Mouse (Mus musculus) neural tube, embryonic 11.5 days (tissue): Measurements from ENCODE around the gene Spock1. TPM values are rescaled to one million over a fixed set of nuclear protein-coding genes. Genes with fewer than 3 reads are reported as not detected.

Source experiments
- ATAC-seq: fragments of 200-750 bp; cut with Nextera tagmentation; 2 replicates; pipeline ENCODE4 v1.8.0; 2017; ENCODE audit warnings: moderate number of reproducible peaks, mild to moderate bottlenecking, moderate TSS enrichment, moderate library complexity; ENCODE audit not compliant: insufficient read depth, low FRiP score, low TSS enrichment
- DNase-seq: peaks from one replicate; pipeline ENCODE4 v3.0.0-alpha.2; 2015; ENCODE audit warnings: low spot score
- H3K27ac ChIP-seq: fragments of 300-500 bp; sonication (generic); 2 replicates; pipeline ENCODE4 v1.5.1; 2014; ENCODE audit warnings: low read depth, mild to moderate bottlenecking, low read length
- H3K27me3 ChIP-seq: fragments of 300-500 bp; sonication (generic); 2 replicates; pipeline ENCODE4 v1.6.1; 2014; ENCODE audit warnings: mild to moderate bottlenecking, low read length, mixed read lengths; ENCODE audit not compliant: control insufficient read depth, insufficient read depth
- H3K36me3 ChIP-seq: fragments of 300-500 bp; sonication (generic); 2 replicates; pipeline ENCODE4 v1.6.1; 2014; ENCODE audit warnings: mild to moderate bottlenecking, low read length, moderate library complexity, mixed read lengths; ENCODE audit not compliant: control insufficient read depth, insufficient read depth
- H3K4me1 ChIP-seq: fragments of 300-500 bp; sonication (generic); 2 replicates; pipeline ENCODE4 v1.6.1; 2014; ENCODE audit warnings: low read length, mixed read lengths; ENCODE audit not compliant: control insufficient read depth, insufficient read depth
- H3K4me2 ChIP-seq: fragments of 300-500 bp; sonication (generic); 2 replicates; pipeline ENCODE4 v1.6.1; 2014; ENCODE audit warnings: low read depth, mild to moderate bottlenecking, moderate library complexity
- H3K4me3 ChIP-seq: fragments of 300-500 bp; sonication (generic); 2 replicates; pipeline ENCODE4 v1.5.1; 2014; ENCODE audit warnings: low read depth, low read length
- H3K9ac ChIP-seq: fragments of 300-500 bp; sonication (generic); 2 replicates; pipeline ENCODE4 v1.6.1; 2014; ENCODE audit warnings: mild to moderate bottlenecking, low read length
- H3K9me3 ChIP-seq: fragments of 300-500 bp; sonication (generic); 2 replicates; pipeline ENCODE4 v1.6.1; 2016; ENCODE audit warnings: low read length; ENCODE audit not compliant: control insufficient read depth
- WGBS: fragments of 180-500 bp; shearing (Covaris S2); extraction: QIAGEN DNeasy Blood & Tissue Kit; methylation state at CpG from one replicate; pipeline ENCODE4 v1.1.7; 2014; 5-methylcytosine and 5-hydroxymethylcytosine counted together
- polyA plus RNA-seq: library from polyadenylated mRNA; unstranded; fragments of >200 nt; fragmentation: Nextera tagmentation; extraction: Ambion mirVana; gene quantifications from 2 replicates; pipeline ENCODE4 v1.2.1, GENCODE M21; 2014

Gene Spock1
- polyA plus RNA-seq, 1 experiment from 2014 or later, result 23.3 TPM

- no peaks in the 10 kb centered on the region for H3K4me1 ChIP-seq
- H3K4me2 ChIP-seq, result no peak overlapping the region
- WGBS, result 86% methylated on average over 6 of the region's 6 CpGs
- H3K9me3 ChIP-seq, result no peaks in the 10 kb centered on the region
- no peak overlapping the region for H3K4me3 ChIP-seq
- H3K9ac ChIP-seq, result no peak overlapping the region
- no peaks in the 10 kb centered on the region for H3K27me3 ChIP-seq
- no peaks in the 10 kb centered on the region for H3K36me3 ChIP-seq
- H3K27ac ChIP-seq, result no peak overlapping the region
- no peak for ATAC-seq
- DNase-seq, result no peak
Measured at GRCm38 (mm10) chr13:57782107-57782561, 126.0 kb downstream of the Spock1 start.

DNA sequence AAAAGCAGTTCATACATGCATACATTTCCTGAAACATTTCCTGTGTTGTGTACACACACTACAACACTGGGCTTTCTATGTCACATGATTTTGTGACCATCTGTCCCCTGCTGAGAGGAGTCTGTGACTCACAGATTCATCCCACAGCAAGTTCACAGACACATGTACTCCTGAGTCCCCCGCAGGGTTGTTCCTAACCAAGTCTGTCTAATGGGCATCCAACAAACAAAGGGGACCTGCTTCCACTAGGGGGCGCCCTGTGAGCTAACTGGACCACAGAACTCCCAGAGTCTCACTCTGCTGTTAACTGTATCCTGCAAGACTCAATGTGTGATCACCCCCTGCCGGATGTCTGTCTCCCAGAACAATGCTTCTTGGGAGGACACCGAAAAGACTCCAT is 129.0 kb downstream of the Spock1 start:
- 83% methylated on average over 4 of the region's 4 CpGs for WGBS
- Histone ChIP-seq H3K9me3 (no peaks in the 10 kb centered on the region), H3K36me3 (no peaks in the 10 kb centered on the region), H3K4me1 (no peaks in the 10 kb centered on the region), H3K27ac (no peak overlapping the region), H3K27me3 (no peaks in the 10 kb centered on the region), H3K4me3 (no peak overlapping the region), H3K4me2 (no peak overlapping the region), H3K9ac (no peak overlapping the region)
- no peak for DNase-seq
- no peak for ATAC-seq

GRCm38 (mm10) chr13:57778524-57778923 is 129.6 kb downstream of the Spock1 start:
- no peaks in the 10 kb centered on the region for H3K9me3 ChIP-seq
- no peak overlapping the region for H3K4me3 ChIP-seq
- H3K9ac ChIP-seq, result no peak overlapping the region
- no peak for DNase-seq
- no peak overlapping the region for H3K4me2 ChIP-seq
- H3K4me1 ChIP-seq, result no peaks in the 10 kb centered on the region
- no peak overlapping the region for H3K27ac ChIP-seq
- H3K36me3 ChIP-seq, result no peaks in the 10 kb centered on the region
- no peak for ATAC-seq
- no peaks in the 10 kb centered on the region for H3K27me3 ChIP-seq
- 69% methylated on average over 3 of the region's 3 CpGs for WGBS

DNA sequence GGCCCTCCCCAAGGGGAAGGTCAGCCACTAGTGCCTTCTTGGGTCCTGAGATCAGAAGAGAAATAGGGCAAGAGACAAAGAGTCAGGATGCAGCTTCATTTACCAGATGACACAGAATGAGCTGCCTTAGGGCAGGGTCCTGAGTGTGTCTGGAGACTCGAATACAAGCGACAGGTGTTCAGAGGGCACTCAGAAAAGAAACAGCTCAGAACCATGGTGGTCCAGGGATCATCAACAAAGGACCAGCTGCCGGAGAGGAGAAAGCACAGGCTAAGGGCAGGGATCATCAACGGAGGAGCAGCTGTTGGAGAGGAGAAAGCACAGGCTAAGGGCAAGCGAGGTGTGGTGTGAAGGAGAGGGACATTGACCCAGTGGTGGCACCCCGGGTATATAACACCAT is 136.1 kb downstream of the Spock1 start:
- 73% methylated on average over 6 of the region's 6 CpGs for WGBS
- Histone ChIP-seq H3K36me3 (no peaks in the 10 kb centered on the region), H3K9me3 (no peaks in the 10 kb centered on the region), H3K4me3 (no peak overlapping the region), H3K9ac (no peak overlapping the region), H3K4me2 (no peak overlapping the region), H3K27me3 (no peaks in the 10 kb centered on the region), H3K4me1 (no peaks in the 10 kb centered on the region), H3K27ac (no peak overlapping the region)
- ATAC-seq, result no peak
- DNase-seq, result no peak

- no peaks in the 10 kb centered on the region for H3K4me1 ChIP-seq
- ATAC-seq, result no peak
- no peak overlapping the region for H3K9ac ChIP-seq
- DNase-seq, result no peak
- 68% methylated on average over 3 of the region's 3 CpGs for WGBS
- no peak overlapping the region for H3K27ac ChIP-seq
- H3K4me3 ChIP-seq, result no peak overlapping the region
- no peaks in the 10 kb centered on the region for H3K36me3 ChIP-seq
- H3K4me2 ChIP-seq, result no peak overlapping the region
- no peaks in the 10 kb centered on the region for H3K27me3 ChIP-seq
- no peaks in the 10 kb centered on the region for H3K9me3 ChIP-seq
Measured at GRCm38 (mm10) chr13:57766721-57767120, 141.4 kb downstream of the Spock1 start.

DNA sequence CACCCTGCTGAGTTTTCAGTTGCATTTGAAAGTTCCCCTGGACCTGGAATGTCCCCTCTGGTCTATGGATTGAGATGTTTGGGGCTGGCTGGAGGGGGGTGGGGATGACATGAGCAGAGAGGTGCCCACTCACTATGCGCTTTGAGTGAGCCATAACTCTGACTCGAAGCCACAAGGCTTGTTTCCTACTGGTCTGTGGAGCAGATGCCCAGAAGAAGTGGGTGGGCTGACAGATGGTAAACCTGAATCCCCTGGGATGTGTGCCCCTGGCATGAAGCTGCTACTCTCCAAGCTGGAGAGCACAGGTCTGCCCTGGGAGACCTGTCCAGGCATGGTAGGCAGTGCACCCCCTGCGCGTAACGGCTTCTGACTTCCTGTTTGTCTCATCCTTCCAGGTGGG is 147.0 kb downstream of the Spock1 start:
- H3K4me1 ChIP-seq, result no peaks in the 10 kb centered on the region
- no peak for DNase-seq
- H3K27ac ChIP-seq, result no peak overlapping the region
- 88% methylated on average over 5 of the region's 5 CpGs for WGBS
- H3K27me3 ChIP-seq, result no peaks in the 10 kb centered on the region
- no peak overlapping the region for H3K9ac ChIP-seq
- no peak for ATAC-seq
- no peak overlapping the region for H3K4me3 ChIP-seq
- H3K9me3 ChIP-seq, result no peaks in the 10 kb centered on the region
- H3K36me3 ChIP-seq, result no peaks in the 10 kb centered on the region
- no peak overlapping the region for H3K4me2 ChIP-seq

DNA sequence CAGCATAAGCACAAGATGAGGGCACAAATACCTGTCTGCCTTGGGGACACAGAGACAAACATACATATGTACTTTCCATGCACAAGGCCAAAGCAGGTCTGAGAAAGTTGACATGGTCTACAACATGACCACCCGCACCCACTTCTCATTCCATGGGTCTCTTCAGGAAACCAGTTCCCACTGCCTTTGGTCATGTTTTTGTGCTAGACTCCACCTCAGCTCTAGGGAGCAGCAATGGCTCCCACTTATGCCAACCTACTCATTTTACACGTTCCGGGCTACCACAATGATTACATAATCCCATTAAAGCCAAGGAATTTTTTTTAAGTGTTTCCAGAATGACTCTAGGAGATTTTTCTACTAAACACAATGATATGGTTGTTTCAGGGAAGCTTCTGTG is 147.5 kb downstream of the Spock1 start:
- ATAC-seq, result no peak
- 91% methylated on average over 3 of the region's 3 CpGs for WGBS
- no peak overlapping the region for H3K4me2 ChIP-seq
- H3K27me3 ChIP-seq, result no peaks in the 10 kb centered on the region
- H3K4me3 ChIP-seq, result no peak overlapping the region
- no peak overlapping the region for H3K27ac ChIP-seq
- no peaks in the 10 kb centered on the region for H3K9me3 ChIP-seq
- no peaks in the 10 kb centered on the region for H3K36me3 ChIP-seq
- no peak overlapping the region for H3K9ac ChIP-seq
- no peaks in the 10 kb centered on the region for H3K4me1 ChIP-seq
- no peak for DNase-seq

DNA sequence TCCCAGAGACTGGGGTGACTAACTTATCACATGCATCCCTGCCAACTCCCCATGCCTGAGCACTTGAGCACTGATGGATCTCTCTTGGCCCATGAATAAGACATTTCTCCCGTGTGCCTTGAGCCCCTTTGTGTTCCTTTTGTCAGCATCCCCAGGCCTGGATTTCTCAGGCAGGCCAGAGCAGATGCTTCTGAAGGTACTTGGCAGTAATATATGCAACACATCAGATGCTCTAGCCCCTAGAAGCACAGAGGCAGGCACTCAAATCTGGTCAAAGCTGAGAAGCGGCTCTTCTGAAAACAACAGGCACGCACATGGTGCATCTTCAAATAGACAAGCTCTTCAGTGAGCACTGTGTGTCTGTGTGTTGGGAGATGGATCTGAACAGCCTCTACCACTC is 151.8 kb downstream of the Spock1 start:
- Histone ChIP-seq H3K9ac (no peak overlapping the region), H3K27ac (no peak overlapping the region), H3K4me3 (no peak overlapping the region), H3K9me3 (no peaks in the 10 kb centered on the region), H3K4me2 (no peak overlapping the region), H3K4me1 (no peaks in the 10 kb centered on the region), H3K27me3 (no peaks in the 10 kb centered on the region), H3K36me3 (no peaks in the 10 kb centered on the region)
- DNase-seq (no peak), ATAC-seq (no peak)
- 79% methylated on average over 3 of the region's 3 CpGs for WGBS

DNA sequence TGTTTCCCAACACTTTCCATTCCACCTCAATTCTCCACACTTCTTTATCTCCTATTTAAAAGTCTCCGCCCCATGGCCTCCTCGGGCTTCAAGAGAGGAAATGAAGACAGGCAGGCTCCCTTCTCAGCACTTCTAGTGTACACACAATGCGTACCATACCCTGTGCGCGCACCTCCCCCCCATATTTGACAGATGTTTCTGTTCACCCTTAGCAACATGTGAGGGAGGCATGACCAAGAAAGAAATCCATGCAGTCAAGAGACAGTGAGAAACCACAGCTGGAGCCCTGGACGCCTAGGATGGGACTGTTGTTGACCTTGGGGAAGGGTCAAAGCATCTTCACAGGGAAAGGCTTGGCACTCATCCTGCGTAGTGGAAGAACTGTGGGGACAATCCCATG is 157.3 kb downstream of the Spock1 start:
- H3K4me1 ChIP-seq, result no peaks in the 10 kb centered on the region
- ATAC-seq (no peak), DNase-seq (no peak)
- H3K27ac ChIP-seq, result no peak overlapping the region
- H3K27me3 ChIP-seq, result no peaks in the 10 kb centered on the region
- 78% methylated on average over 7 of the region's 7 CpGs for WGBS
- no peaks in the 10 kb centered on the region for H3K9me3 ChIP-seq
- no peak overlapping the region for H3K4me2 ChIP-seq
- H3K4me3 ChIP-seq, result no peak overlapping the region
- no peak overlapping the region for H3K9ac ChIP-seq
- H3K36me3 ChIP-seq, result no peaks in the 10 kb centered on the region
